Mouse (Mus musculus) neutrophil, adult 5-6 weeks (primary cell): ENCODE results near the gene Klhl18. TPM values are rescaled to one million over a fixed set of nuclear protein-coding genes. Genes with fewer than 3 reads are reported as not detected.

ENCODE experiments used
- ATAC-seq: fragments of 151-379, 151-347 bp; 2 replicates; pipeline ENCODE4 v1.8.0; 2017; ENCODE audit warnings: mild to moderate bottlenecking, moderate TSS enrichment; ENCODE audit not compliant: insufficient number of reproducible peaks, poor library complexity, low FRiP score, severe bottlenecking; ENCODE audit errors: extremely low read depth
- total RNA-seq: library from RNA; stranded (forward); fragments of 200-1000 nt; gene quantifications from 2 replicates; pipeline ENCODE4 v1.2.3, GENCODE M21; 2017

Gene Klhl18
- 41.9 and 42.6 TPM in 2 replicates for total RNA-seq

DNA sequence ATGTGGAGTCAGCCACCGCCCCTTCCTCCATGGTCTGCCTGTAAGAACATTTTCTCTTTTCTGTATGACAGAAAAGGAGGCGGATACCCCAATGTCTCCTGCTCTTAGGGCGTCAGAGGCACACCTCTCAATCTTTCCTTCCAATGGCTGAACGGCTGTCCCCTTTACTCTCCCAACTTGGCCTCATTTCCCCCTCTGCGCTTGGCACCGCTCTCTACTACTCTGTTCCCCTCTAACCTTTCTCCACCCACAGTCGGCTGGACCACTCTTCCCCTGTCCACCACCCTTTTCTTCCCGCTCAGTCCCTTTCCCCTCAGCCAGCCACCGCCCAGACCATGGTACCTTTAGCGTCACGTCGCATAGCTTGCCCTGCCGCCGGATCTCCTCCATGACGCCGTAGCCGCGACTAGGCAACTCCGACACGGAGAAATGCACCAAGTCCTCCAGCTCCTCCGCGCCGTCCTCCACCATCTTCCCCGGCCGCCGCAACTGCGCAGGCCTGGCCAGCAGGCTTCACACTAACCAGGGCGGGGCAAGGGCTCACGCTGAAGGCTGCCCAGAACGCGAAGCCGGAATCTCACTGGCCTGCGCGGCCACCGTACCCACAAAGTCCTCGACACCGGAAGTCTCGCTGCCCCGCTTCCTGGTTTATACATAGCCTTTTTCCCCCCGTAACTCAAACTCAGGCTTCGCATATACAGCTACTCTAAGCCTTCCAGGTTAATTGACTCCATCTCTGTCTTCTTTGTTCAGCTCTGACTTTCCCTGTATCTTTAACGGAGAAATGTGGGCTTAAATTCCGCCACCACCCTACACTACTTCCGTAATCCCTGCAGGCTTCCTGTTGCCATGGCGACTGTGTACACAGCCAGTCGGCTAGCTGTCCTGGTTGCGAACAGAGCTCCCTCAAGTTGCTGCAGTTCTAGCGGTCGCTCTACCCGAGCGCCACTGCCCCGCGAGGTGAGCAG is at the start of gene Klhl18, which contains the start of gene Kif9:
Gene Klhl18, minus strand, starts transcription at position 571 of the 968 bp plus-strand sequence.
Gene Kif9, plus strand, starts transcription at position 835 of the 968 bp plus-strand sequence.
- ATAC-seq, result peak; percentile 88

DNA sequence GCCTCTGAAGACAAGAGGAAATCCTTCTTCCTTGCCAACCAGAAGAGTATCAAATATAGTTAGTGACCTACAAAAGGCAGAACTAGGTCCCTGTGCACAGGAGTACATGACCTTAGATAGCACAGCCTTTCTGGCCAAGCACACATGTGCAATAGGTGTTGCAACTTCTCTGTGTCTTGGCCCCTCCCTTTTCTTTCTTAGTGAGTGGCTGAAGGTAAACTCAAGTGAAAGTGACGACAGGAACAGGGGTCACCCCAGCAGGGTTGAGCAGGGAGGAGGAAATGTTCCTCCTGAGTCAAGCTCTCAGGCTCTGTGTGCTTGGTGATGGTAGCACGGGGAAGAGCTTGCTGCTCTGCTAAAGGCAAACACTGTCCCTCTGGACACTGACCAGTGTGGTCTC is 49.2 kb upstream of the Klhl18 start:
- peak; percentile 71 for ATAC-seq

DNA sequence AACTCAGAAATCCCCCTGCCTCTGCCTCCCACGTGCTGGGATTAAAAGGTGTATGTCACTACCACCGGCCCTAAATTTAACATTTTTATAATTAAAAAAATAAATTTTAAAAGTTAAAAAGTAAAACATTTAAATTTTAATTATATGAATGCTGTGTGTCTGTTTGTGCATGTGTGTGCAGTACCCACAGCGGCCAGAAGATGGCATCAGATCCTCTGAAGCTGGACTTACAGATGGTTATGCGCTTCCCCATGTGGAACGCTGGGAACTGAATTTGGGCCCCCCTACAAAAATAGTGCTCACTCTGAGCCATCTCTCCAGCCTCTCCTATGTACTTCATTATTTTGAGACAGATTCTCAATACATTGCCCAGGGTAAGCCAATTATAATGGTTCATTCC is 14.4 kb upstream of the Klhl18 start:
- no peak for ATAC-seq

DNA sequence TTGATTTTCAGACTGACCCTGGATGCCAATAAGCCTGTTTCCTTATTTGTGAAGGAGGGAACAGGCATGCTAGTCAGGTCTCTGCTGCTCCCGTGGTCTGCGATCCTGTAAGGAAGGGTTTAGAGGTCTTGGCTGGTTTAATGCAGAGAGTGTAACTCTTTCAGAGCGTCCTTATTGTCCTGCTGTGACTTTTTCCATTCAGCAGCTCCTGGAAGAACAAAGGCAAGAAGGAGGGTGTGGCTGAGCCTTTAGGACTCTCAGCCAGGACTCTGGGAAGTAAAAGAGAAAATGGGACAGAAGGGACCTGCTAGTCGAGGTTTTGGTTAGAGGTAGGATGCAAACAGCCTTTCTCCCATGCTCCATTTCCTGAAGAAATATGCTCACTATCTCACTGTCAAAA is 12.3 kb upstream of the Klhl18 start:
- ATAC-seq, result no peak

DNA sequence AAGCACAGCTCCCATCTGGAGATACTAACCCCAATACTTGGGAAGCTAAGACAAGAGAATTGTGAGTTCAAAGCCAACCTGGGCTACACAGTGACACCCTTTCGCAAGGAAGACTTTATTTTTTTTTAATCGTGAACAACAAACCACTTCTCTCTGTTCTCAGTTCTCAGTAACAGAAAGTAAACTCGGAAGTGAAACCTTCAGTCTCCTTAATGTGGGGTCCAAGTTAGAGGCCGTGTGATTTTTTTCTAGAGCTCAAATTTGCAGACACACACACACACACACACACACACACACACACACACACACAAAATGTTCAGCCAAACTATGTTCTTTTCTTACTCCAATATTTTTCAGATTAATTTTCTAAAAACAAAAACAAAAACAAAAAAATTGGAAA is 2.1 kb upstream of the Klhl18 start:
- ATAC-seq, result no peak

DNA sequence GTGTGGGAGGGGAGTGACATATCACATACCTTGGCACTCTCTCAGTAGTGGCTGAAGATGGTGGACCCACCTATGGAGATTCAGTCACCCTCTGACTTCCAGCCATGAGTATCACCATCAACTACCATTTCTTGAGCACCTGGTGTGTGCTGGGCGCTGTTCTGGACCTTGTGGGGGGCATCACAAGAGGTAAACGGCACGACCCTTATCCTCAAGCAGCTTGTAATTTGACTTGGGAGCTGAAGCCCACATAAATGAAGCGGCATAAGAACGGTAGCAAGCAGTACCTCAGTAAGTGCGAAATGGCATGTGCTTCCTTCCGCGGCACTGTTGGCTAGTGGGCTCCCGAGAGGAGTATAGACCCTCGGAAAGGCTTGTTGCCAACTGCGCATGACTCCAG is 1.5 kb upstream of the Klhl18 start:
- no peak for ATAC-seq

DNA sequence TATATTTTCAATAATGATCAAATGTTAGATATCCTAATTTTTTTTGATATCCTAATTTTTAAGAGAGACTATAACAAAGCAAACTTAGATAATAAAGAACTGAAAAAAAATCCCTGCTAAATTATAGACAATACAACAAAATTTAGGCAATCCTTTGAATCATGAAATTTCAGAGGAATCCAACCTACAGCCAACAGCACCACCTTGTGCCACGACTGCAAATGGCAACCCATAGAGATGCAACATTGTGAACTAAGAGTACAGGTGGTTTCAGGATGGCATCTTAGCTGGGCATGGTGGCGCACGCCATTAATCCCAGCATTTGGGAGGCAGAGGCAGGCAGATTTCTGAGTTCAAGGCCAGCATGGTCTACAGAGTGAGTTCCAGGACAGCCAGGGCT is 10.3 kb downstream of the Klhl18 start:
- peak; percentile 63; the same call in 1 of the 2 replicates for ATAC-seq

DNA sequence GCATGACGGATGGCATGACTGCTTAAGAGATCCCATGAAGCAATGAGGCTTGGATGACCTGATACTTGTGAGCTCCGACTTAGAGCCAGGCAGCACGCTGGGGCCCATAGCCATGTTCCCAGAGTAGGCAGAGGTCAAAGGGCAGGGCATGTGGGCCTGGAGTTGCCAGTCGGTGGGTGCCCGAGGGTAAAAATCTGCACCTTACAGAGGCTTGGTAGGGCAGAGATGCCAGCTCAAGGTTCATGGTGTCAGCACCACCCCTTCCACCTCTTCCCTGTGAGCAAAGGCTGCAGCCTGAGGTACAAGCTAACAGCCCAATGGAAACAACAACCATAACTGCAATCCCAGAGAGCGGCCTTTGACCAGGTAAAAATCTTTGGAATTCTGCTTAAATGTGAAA is 11.2 kb downstream of the Klhl18 start:
- no peak for ATAC-seq

DNA sequence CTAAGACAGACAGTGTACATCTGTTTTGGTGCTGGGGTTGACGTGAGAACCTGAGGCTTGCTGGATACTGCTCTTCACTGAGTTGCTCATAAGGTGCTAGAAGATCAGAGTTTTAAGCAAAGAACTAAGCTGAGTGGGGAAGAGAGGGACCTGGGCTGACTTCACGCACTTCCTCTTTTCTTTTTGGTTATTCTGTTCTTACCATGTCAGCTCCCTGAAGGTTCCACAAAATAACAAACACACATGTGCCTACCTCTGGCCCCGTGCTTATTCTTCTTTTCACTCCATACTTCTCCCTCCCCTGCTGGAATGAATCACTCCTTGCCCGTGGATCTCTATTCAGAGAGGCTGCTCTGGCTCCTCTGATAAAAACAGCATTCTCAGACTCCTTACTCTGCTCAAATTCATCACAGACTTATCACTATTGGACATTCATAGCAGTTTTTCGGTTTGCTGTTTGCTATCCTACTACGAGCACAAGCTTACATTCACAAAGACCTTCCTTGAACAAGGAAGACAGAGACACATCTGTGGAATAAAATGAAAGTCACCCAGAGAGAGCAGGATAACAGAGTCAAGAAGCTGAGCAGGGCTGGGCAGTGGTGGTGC is 12.4 kb downstream of the Klhl18 start:
- peak; percentile 51 for ATAC-seq

DNA sequence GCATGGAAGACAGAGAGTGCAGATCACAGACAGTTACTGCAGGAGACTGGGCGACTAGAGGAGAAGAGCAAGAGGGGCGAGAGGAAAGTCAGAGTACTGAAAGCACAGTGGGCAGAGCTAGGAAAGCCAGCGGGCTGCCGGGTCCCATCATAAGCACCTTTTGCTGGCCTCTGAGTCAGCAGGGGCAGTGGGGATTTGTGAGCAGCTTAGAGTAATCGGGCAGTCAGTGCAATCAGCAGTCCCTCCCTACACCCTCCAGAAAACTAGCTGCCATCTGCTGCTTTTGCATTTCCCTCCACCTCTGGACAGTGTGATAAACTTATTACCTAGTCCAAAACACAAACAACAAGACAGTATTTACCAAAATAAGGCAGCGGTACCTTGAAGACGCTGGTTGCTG is 14.2 kb downstream of the Klhl18 start:
- ATAC-seq, result no peak

DNA sequence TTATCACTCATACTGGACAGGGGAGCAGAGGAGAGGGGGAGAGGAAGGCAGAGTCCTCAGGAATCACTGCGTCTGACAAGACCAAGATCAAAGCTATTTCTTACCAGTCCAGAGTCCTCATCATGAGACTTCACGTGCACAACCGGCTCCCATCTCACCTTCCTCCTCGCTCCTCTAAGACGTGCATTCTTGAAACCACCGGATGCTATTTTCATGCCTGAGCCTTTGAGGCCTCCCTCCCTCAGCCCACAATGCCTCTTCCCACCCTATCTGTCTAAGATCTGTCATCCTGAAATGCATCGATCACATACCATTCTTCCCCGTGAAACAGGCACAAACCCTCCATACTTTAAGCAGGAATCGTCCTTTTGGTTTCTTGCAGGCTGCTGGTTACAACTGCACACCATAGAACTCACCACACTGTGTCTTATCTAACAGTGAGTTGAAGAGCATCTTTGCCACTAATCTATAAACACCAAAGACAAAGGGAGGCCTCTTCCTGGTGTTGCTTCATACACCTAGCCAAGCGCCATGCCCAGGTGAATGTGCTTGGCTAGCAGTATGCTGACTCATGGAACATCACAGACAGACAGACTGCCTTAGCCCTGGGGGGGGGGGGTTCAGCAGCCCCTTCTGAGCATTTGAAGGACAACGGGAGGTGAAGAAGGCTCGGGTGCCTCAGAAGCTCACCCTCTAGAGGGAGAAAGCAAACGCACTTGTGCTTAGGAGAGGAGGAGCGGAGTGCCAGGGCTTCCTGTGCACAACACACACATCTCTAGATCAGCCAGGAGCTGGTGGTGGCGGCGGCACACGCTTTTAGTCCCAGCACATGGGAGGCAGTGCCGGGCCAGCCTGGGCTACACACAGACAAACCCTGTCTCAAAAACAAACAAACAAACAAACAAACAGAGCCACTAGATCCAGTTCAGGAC is 15.3 kb downstream of the Klhl18 start:
- ATAC-seq, result no peak

DNA sequence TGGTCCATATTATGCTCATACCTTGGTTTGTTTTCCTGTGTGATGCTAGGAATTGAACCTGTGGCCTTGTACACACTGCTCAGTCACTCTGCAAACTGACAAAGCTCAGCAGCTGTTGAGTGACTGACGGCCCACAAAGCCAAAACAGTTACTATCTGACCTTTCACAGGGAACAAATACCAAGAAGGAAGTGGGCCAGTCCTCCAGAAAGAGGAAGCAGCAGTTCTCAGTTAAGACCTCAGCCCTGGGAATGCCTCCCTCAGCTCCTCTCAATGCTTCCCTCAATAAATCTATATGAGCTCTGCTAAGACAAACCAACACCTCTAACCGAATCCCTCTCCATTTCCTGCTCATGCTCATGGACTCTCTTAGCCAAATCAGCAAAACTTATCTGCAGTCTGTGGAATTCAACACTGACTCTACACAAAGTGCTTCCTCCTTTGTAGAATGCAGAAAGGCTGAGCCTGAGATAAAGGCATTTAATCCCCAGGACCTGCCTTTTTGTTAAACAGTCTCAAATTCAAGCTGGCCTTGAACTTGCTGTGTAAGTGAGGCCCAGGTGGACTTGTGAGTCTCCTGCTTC is 17.3 kb downstream of the Klhl18 start:
- peak; percentile 79 for ATAC-seq

DNA sequence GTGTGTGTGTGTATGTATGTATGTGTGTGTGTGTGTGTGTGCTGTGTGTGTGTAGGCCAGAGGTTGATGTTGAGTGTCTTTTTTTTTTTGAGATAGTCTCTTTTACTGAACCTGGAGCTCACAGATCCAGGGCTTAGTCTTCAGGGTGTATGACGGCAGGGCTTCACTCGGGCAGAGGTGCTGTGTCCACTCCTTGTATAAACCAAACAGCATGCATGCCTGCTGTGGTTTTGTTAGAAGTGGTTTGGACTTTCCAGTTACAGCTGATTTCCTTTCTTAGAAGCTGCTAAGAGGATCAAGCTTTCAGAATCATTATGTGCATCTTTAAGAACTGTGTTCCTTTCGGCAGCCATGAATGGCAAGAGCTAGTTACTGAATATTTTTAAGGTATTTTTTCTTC is 18.6 kb downstream of the Klhl18 start:
- no peak for ATAC-seq

DNA sequence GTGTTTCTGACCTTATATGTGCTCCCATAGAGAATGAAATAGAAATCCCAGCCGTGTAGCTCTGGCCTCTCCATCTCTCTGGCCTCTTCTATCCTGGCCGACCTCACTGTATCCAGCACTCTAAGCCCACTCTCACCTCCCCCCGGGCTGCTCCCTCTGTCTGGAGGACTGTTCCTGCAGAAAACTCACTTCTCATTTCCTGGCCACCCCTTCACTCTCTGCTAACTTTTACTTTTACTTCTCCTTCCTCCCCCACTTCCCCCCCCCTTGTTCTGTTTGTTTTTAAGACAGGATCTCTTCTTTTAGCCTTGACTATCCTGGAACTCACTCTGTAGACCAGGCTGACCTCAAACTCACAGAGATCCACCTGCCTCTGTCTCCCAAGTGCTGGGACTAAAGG is 24.0 kb downstream of the Klhl18 start:
- peak; percentile 54 for ATAC-seq

DNA sequence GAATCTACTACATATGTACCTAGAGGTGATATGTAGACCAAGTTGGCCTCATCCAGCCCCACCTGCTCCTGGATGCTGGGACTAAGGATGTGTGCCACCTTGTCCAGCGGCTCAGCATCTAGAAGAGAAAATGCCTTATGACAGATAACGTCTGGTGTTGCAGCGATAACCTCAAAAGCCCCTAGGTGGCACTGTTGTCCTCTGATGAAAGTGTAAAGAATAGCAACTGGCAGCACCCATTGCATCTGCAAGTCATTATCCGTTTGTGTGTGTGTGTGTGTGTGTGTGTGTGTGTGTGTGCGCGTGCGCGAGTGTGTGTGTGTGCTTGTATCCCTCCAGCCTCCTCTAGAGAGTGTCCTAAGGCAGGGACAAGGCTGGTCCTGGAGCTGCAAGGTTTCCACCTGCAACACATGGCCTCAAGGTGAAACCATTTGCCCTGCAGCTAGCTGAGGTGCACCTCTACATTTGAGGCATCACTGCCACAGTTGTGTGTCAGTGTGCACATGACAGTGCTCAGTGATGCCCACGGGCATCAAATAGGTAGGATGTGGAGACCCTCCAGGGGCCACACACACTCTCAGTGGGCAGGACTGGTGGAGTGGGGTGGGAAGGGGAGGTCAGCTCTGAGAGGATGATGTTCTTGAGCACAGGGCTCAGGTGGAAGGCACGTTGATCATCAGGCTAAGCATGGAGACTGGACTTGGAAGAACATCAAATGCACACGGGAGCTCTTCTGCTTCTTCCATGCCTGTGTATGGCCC is 27.5 kb downstream of the Klhl18 start:
- ATAC-seq, result peak; percentile 91

DNA sequence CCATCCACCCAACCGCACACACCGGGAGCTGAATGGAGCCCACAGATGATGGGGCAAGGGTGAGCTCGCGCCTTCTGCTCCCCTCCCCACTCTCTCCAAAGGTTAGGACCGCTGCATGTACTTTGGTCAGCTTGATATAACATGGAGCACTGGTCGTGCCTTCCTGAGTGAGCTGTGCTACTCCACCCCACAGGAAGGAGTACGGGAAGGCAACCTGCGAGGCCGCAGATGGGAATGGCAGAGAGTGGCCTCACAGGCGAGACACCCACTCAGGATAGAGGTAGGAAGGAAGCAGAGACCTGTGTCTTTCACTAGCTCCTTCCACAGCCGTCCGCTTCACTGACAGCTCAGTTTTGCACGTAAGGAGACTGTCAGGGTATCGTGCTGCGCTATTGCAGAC is 28.1 kb downstream of the Klhl18 start:
- no peak for ATAC-seq

DNA sequence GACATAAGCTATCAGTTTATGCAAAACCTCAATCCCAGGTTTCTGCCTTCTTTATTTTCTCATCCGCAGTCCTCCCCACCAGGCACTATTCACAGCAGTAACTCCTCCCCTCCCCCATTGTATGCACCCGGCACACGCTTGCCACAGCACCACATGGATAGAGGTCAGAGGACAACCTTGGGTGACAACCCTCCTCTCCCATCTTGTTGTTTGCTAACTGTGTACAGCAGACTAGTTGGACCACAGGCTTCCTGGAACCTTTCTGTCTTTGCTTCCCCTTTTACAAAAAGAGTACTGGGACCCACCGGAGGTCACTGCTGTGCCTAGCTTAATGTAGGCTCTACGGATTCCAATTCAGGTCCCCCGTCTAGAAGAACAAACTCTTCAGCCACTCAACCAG is 35.9 kb downstream of the Klhl18 start:
- ATAC-seq, result peak; percentile 41; the same call in 1 of the 2 replicates

DNA sequence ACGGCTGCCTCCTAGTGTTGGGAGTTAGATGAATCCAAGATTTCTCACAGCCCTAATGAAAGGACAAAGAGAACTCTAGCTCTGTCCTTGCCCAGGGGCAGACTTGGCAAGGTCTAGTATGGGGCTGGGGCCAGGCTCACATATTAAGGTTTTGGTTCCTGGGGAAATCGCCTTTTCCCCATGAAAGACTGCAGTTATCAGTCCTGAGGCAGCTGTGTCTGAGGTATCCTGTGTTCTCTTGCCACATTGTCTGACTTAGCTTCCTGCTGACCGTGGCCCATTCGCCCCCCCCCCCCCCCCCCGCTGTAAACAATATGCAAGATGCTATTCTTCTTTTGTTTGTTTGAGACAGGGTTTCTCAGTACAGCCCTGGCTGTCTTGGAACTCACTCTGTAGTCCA is 36.4 kb downstream of the Klhl18 start:
- ATAC-seq, result no peak
